Mouse (Mus musculus) kidney, adult 11 months (tissue): ENCODE results near the gene Ndufv1.
A peak's percentile ranks its signal among the peaks of the same experiment; 100 is the strongest.
"Not testable (repeated sequence)": the region's sequence is repeated elsewhere in the genome, so short reads cannot be mapped to it uniquely, and the experiment has no call there.

Experiments used
- DNase-seq: peaks from one replicate; pipeline ENCODE4 v3.0.0; 2022

Gene Ndufv1

DNA sequence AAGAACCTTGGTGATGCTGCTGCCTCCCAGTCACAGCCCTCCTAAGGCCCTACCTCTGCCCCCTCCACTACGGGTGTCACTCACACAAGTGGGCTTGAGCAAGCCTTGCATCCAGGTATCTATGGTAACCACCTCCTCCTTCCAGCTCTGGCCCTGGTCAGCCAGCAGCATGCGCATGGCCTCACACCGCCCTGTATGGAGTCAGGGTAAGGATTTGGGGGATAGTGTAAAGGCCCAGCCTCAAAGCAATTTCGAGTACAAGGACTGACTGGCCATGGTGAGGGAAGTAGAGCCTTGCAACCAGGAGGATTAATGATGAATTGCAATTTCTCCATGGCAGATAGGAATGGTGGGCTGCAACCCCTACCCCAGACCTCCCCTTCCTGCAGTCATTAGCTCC is 28.9 kb upstream of the Ndufv1 start:
- not testable (repeated sequence) for DNase-seq

DNA sequence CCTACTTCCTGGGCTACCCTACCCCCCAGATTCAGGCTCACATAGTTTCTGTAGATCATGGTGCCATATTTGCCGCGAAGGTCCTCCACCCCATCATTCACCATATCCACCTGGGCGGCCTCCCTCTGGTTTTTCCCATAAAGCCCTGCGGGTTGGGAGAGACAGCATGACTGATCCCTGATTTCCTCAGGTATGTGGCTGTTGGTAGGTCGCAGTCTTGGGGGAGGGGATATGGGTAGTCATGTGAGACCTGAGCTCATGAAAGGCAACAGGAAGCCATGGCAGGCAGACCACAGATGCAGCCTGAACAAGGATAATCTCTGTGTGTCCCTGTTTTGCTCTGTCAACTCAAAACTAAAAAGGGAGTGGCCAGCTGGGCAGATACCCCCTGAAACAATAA is 28.3 kb upstream of the Ndufv1 start:
- DNase-seq: not testable (repeated sequence)

DNA sequence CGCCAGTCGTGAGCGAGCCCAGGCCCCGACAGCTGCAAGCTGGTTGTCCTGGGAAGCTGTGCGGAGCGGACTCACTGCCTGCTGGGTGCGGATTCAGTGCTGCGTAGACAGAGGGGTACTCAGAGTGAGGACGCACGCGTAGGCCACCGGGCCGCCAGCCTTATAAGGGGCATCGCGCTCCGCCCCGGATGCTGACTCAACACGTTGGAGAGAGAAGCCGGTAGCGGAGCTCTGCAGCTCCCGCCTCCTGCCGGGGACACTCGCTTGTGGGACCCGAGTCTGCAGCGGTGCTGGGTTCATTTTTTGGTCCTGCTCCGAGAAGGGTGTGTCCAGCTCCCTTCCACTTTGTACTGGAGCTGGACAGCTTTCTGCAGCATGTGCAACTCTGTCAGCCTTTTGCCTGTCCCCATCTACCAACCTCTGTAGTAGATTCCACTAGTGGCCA is 25.2 kb upstream of the Ndufv1 start, which contains the start of gene Gstp1:
TSS of gene Gstp1 (minus strand) at position 198 of the 445 bp plus-strand sequence.
- DNase-seq: peak; percentile 83

DNA sequence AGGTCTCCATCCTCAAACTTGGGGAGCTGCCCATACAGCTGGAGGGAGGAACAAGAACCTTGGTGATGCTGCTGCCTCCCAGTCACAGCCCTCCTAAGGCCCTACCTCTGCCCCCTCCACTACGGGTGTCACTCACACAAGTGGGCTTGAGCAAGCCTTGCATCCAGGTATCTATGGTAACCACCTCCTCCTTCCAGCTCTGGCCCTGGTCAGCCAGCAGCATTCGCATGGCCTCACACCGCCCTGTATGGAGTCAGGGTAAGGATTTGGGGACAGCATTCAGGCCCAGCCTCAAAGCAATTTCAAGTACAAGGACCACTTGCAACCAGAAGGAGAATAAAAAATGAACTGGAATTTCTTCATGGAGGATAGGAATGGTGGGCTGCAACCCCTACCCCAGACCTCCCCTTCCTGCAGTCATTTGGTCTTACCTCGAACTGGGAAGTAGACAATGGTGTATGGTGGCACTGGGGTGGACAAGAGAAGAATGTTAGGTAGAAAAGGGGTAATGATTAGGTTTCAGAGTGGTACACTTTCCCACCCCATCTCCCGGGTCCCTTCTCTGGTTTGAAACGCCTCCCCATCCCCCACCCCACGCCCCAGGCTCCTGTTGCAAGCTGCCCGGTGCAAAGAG is 24.7 kb upstream of the Ndufv1 start:
- not testable (repeated sequence) for DNase-seq

DNA sequence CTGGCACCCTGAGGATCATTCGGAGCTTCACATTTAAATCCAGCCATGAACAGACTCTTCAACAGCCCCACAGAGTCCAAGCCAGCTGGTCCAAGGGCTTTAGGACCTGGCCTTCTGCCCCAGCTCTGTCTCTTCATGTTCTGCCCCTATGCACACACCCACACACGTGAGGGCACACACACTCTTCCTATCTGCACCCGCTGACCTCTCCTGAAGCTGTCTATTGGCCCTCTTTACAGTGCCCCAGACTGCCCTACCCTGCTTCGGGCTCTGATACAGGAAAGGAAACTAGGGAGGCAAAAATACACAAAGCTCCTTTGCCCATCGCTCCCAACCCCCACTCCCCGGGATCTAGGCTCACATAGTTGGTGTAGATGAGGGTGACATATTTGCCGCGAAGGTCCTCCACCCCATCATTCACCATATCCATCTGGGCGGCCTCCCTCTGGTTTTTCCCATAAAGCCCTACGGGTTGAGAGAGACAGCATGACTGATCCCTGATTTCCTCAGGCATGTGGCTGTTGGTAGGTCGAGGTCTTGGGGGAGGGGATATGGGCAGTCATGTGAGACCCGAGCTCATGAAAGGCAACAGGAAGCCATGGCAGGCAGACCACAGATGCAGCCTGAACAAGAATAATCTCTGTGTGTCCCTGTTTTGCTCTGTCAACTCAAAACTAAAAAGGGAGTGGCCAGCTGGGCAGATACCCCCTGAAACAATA is 23.9 kb upstream of the Ndufv1 start:
- no peak for DNase-seq

DNA sequence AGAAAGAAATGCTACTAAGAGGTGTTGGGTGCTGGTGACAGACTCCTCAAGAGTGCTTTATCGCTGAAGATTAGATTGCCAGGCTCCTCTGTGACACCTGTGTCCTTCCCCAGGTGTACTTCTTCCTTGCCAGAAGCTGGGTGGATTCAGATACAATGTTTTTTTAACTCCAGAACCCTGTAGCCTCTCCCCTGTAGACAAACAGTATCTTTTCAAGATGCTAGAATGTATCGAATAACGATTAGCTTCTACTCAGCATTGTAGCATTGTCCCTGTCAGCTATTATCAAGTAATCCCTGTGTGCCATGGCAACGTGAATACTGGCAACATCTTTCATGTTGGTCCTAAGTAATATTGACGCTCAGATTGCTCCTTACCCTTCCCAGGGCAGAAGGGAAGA is 21.1 kb upstream of the Ndufv1 start:
- no peak for DNase-seq

DNA sequence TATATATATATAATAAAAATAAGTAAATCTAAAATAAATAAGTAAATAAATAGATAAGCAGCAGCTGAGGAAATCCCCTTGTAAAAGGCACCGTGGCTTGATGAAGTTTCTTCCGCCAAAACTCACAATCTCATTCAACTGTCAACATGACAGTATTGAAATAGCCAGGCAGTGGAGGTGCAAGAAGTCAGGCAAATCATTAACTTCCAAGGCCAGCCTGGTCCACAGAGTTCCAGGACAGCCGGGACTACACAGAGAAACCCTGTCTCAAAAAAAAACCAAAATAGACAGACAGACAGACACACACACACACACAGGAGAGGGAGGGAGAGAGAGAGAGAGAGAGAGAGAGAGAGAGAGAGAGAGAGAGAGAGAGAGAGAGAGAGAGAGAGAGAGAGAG is 20.7 kb upstream of the Ndufv1 start:
- peak; percentile 50 for DNase-seq

DNA sequence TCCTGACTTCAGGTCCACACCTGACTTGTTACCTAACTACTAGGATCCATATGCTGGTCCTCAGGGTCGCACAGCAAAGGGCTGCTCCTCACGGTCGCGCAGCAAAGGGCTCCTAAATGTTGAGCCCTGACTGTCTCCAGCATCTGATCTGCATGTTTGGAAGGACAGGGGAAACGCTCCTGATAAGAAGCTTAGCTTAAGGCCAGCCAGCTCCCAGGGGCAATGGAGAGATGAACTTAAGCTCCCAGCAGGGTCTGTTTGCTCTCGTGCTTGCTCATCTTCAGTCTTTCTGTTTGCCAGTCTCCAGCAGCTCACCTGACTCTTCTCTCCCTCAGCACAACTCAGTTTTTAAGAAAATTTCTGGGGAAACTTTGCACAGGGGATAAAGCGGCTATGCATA is 20.1 kb upstream of the Ndufv1 start:
- no peak for DNase-seq

DNA sequence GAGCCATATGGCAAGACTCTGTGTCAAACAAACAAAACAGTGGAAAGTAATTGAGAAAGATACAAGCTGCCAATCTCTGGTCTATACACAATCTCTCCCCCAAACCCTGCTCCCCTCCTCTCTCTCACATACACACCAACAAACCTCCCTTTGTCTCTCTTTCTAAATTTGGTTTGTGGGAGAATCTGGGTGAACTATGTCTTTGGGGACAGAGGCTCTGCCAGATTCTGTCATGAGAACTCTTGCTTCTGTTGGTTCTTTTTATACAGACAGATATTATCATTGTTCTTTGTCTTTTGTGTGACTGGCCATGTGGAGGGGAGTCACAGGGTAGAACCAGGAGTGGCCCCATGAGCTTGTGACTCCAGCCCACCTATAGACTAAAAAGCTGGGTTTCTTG is 15.0 kb upstream of the Ndufv1 start:
- DNase-seq: no peak

DNA sequence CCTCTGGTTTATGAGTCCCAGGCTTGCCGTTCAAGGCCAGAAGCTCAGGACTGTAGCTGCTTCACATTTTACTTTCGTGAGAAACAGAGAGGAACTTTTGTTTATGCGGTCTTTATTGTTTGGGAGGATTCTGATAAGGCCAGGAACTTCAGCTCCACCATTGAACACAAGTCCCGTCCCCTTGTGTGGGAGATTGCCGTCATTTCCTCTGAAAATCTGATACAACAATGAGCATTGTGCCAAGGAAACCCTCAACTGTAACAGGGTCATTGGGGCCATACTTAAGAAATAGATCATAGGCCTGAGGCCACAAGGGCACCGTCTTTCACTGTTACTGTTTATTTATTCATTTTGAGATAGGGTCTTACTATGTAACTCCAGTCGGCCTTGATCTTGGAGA is 10.6 kb upstream of the Ndufv1 start:
- DNase-seq: no peak

DNA sequence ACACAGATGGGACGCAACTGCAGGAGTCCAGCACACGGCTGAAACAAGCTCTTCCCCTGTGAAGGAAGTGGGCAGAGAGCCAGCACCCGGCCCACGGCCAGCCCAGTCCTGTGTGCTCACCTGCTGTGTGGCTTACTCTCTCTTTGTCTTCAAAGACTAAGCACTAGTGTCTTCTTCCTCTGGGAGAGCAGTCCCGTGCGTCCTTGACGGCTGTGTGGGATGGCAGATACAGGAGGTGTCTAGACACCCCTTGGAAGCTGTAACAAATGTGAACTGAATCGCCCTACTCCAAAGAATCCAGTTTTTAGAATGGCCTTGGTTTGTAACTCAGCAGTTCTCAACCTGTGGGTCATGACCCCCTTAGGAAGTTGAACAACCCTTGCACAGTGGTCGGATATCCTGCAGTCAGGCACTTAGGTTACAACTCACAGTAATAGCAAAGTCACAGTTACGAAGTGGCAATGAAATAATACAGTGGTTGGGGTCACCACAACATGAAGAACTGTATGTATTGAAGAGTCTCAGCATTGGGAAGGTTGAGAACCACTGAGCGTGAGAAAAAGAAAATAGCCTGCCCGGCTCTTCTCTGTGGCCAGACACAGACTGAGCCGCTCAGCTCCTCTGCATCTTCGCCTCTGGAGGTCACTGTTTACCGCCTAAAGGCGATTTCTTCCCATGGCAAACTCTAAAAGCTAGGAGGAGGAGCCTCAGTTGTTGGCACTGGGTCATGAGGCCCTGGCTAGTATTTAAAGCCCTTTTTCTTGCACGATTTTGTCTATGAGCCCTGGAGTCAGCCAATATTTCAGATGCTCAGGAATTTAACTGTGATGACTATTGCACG is 6.4 kb upstream of the Ndufv1 start:
- DNase-seq: peak; percentile 84

DNA sequence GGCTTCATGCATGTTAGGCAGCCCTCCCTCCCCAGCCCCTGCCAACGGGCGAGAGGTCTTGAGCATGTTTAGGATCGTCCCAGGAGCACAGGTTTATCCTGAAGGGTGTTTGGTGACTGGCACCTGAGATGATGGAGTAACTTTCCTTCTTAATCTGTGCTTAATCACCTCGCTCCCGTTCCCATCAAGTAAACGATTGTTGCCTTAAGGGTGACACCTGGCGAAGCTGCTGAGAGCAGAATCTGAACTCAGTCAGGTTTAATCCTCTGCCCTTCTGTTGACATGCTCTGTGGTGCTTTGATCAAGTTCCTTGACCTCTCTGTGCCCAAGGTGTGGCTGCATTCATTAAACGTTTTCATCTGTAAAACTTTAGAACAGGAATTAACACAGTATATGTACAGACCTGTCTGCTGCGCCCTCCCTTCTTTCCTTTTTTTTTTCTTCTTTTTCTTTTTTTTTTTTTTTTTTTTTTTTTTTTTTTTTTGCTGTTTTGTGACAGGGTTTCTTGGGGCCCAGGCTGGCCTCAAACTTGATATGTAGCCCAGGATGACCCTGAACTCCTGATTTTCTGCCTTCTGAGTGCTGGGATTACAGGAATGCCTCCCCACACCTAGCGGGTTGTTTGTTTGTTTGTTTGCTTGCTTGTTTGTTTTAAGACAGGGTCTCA is 5.4 kb upstream of the Ndufv1 start:
- DNase-seq: no peak

DNA sequence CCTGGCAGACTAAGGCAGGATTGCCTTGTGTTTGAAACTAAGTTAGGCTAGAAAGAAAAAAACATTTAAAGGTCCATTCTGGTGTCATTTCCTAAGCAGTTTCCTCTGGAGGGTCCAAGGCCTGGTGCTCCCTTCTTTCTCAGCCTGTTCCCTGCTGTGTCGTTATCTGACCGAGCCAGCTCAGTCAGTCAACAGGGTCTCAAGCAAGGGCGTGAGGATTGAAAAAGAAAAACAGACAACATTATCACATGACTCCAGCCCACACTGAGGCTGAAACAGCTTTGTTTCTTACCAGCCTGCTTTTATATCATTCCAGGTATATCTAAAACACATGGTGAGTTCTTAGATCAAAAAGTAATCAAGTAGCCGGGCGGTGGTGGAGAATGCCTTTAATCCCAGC is 3.0 kb upstream of the Ndufv1 start:
- DNase-seq: no peak

DNA sequence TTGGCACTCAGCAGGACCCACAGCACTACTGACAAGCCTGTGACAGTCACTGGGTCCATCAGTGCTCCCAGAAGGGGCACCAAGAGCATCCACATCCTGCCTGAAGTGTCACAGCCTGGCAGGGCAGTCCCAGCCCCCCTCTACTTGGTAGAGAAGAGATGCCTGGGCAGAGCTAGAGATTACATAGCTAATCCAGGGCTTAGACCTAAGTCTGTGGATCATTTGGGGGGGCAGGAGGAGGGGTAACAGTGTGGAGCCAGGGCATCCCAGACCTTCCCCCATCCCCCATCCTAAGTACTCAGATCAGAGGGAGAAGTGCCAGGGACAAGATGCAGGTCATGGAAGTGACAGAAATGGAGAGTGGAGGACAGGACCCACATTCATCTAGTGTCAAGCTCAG is 2.2 kb upstream of the Ndufv1 start:
- DNase-seq: no peak

DNA sequence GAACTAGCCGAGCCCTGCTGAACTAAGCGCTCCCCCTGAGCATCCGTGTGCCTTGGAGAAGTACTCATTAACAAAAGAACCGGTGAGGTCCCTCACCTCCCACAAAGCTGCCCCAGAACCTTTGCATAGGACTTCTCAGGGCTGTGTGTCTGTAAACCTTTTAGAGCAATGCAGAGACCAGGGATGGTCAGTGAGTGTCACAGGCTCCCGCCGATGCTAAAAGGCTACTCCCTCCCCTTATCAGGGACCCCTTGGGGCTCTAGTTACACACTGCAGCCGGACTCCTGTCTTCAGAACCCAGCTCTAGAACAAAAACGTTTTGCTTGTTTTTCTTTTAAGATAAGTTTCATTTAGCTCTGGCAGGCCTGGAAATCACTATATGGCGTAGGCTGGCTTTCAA is 460 bp upstream of the Ndufv1 start:
- DNase-seq: no peak

DNA sequence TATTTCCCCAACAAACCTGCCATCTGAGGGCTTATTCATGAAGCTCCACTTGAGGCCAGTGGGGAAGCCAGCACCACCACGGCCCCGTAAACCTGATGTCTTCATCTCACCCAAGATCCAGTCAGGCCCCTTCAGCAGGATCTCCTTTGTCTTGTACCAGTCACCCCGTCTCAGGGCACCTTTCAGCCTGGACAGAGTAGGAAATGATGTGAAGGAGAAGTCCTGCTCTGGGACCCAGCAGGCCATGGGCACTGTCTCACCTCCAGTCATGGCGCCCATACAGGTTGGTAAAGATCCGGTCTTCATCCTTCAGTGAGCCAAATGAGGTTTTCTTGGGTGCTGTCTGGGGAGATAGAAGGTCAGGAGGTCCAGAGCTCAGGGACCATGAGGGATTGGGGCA is 1.5 kb downstream of the Ndufv1 start:
- DNase-seq: no peak

DNA sequence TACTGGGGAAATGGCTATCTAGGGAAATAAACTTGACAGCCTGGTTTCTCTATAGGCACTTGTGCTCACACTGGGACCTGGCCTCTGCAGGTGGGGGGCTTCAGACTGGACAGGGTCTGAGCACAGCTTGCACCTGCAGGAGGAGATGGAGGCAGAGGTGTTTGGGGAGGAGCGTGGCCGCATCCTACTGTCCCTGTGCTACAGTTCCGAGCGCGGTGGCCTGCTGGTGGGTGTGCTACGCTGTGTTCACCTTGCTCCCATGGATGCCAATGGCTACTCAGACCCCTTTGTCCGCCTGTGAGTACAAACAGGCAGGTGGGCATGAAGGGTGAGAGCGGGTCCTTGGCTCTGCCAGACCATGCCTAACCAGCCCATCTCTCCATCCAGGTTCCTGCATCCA is 6.6 kb downstream of the Ndufv1 start:
- no peak for DNase-seq

DNA sequence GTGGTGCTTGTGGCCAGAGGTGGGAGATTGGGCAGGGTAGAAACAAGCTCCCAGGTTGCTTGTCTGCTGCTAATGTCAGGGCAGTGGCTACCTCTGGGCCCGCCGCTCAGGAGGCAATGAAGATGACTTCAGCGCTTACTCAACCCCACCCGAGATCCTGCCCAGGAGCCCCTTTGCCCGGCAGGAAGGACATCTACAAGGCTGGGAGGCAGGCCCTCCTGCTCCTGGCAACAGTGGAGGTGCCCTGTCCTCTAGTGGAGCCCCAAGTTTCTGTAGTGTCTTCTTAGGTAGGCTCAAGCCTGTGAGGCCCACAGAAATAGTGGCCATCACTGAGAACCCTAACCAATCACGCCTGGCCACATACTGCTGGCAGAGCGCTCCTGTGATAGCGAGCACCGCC is 7.5 kb downstream of the Ndufv1 start:
- peak; percentile 1 for DNase-seq

DNA sequence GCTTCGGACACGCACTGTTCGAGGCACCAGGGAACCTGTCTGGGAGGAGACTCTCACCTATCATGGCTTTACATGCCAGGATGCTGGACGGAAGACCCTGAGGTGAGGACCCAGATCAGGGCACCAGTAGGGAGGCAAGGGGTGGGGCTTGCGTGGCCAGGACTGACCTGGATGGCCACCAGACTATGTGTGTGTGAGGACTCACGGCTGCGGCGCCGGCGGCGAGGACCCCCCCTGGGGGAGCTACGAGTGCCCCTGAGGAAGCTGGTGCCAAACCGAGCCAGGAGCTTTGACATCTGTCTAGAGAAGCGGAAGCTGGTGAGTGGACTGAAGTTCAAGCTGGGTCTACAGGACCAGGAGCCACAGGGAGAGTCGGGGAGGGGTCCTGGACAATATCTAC is 8.3 kb downstream of the Ndufv1 start:
- no peak for DNase-seq

DNA sequence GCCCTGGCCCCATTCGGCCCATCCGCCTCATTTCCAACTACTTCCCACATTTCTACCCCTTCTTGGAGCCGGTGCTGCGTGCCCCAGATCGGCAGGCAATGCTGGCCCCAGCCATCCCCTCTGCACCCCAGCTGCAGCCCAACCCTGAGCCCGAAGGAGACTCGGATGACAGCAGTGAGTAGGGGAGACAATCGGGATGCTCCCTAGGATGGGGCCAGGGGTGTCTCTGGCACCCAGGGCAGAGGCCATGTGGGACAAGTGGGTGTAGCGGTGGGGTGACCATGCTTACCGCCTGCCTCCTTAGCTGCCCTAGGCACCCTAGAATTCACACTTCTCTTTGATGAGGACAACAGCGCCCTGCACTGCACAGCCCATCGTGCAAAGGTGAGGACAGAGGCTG is 9.0 kb downstream of the Ndufv1 start:
- no peak for DNase-seq

DNA sequence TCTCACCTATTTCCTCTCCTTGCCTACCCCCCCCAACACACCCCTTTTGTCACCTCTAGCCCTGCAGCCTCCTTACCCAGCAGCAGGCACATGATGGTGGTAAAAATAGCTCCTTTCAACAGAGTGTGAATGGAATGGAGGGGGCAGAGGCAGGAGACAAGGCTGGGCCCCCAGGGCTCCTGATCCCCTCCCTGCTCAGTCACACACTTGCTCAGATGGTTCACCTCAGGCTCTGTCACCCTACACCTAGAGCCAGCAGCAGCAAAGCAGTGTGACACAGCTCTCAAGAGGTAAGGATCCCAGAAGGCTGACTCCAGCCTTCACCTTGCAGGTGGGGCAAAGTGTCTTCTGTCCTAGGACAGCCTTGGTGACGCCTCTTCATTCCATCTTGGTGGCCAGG is 9.5 kb downstream of the Ndufv1 start, which contains the start of gene Doc2g:
TSS of gene Doc2g (plus strand) at position 202 of the 400 bp plus-strand sequence.
- DNase-seq: no peak

DNA sequence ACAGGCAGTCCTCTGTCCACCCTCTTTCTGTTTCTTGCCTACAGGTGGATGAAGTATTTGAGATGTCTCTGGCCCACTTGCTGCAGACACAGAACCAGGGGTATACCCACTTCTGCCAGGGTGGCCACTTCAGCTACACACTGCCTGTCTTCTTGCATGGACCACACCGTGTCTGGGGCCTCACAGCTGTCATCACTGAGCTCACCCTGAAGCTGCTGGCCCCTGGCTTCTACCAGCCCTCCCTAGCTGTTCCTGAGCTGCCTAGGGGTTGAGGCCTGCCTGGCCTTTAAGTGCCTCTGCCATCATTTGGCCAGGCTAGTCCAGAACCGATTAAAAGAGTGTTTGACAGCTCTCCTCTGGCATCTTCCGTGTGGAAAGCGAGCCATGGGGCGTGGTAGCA is 10.9 kb downstream of the Ndufv1 start:
- DNase-seq: no peak

DNA sequence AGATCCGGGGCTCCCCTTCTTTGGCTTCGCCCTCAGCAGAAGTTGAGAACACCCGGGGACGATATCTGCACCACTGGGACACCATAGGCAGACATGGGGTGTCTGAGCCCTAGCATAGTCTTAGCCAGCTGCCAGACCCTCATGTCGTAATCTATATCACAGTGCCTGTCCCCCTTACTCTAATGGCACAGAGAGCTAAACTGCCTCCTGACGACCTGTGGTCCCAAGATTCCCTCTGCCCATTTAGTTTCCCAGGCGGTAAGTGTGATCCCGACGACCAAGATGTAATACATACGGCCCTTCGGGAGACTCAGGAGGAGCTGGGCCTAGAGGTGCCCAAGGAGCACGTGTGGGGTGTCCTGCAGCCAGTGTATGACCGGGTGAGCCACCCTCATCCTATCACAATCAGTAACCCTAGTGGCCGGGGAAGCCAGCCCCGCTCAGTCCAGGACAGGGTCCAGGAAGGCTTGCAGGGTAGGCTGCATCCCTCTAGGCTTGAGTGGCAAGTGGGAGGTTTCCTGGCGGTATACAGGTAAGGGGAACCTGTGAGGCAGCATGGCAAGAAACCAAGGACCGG is 11.6 kb downstream of the Ndufv1 start:
- DNase-seq: no peak
